Comparison of ENCODE assay signal across 11 mouse cellular contexts in genomic region chr7:24726808-24727207, GRCm38 (mm10). TPM values are rescaled to one million over a fixed set of nuclear protein-coding genes. Genes with fewer than 3 reads are reported as not detected.
DNase-seq lines count a peak whose midpoint lies in the region; TF ChIP-seq lines count a peak whose summit lies in the region.
"Not testable (repeated sequence)": the region's sequence is repeated elsewhere in the genome, so short reads cannot be mapped to it uniquely, and the experiment has no call there.
"Had no signal": no experiment of that assay in that cellular context is flagged by ENCODE, and none has a peak within 500 bp of the region (broad histone marks: within the 10 kb centered on the region; RNA-seq: fewer than 3 reads in every experiment).

Gene Gm4763 (minus strand): TSS chr7:24726908.

- H3K27ac ChIP-seq in bone marrow, adult 2 months (ENCODE audit: control insufficient read depth, insufficient read depth, low read depth, low read length, poor library complexity); heart, embryonic 10.5 days: not testable (repeated sequence)
- H3K27ac ChIP-seq in testis, adult 2 months (ENCODE audit: control insufficient read depth, insufficient read depth, low read depth, low read length) = peak within 1 kb of the TSS; percentile 87

- WGBS in bone marrow, adult 2 months = 85% methylated on average over 11 of the region's 11 CpGs
- 82% methylated on average over 11 of the region's 11 CpGs for WGBS in heart, embryonic 10.5 days

- not testable (repeated sequence) for H3K27me3 ChIP-seq in heart, embryonic 10.5 days (ENCODE audit: insufficient read depth, poor library complexity, severe bottlenecking); testis, adult 2 months (ENCODE audit: control insufficient read depth, insufficient read depth, low read length)

- not testable (repeated sequence) for H3K4me3 ChIP-seq in bone marrow, adult 2 months (replicated peaks; ENCODE audit: control insufficient read depth, low read depth, low read length); heart, embryonic 10.5 days
- H3K4me3 ChIP-seq in testis, adult 2 months (ENCODE audit: control insufficient read depth, low read depth, low read length) = peak within 1 kb of the TSS; percentile 78

- DNase-seq in heart, embryonic 10.5 days (ENCODE audit: low spot score) = peak; percentile 28

- TF ChIP-seq CTCF in bone marrow, adult 2 months (IDR thresholded peaks at IDR 0.05; ENCODE audit: control insufficient read depth, insufficient read depth, low read length); testis, adult 2 months (IDR thresholded peaks at IDR 0.05; ENCODE audit: control insufficient read depth, insufficient read depth, insufficient replicate concordance, low read depth, low read length): not testable (repeated sequence)

- not testable (repeated sequence) for H3K9me3 ChIP-seq in heart, embryonic 10.5 days

- TF ChIP-seq POLR2A in bone marrow, adult 2 months (IDR thresholded peaks at IDR 0.05; ENCODE audit: borderline replicate concordance, control insufficient read depth, low read depth, low read length); testis, adult 2 months (IDR thresholded peaks at IDR 0.05; ENCODE audit: control insufficient read depth, low read depth, low read length): not testable (repeated sequence)

- not testable (repeated sequence) for H3K36me3 ChIP-seq in heart, embryonic 10.5 days; testis, adult 2 months (ENCODE audit: control insufficient read depth, insufficient read depth, low read length)

- not testable (repeated sequence) for H3K4me1 ChIP-seq in bone marrow, adult 2 months (ENCODE audit: control insufficient read depth, insufficient read depth, low read length); heart, embryonic 10.5 days; testis, adult 2 months (ENCODE audit: control insufficient read depth, insufficient read depth, low read length)

RNA-seq across cellular contexts. Expression of gene Gm4763, which starts in this region (rescaled TPM):
- 35.1 and 41.6 TPM in 2 replicates for polyA plus RNA-seq in bone marrow, adult 2 months (2011; ENCODE audit: insufficient read depth, insufficient read length, low replicate concordance, missing spikeins)
- polyA plus RNA-seq in heart, embryonic 10.5 days (2016; fragmentation: Nextera tagmentation; extraction: Ambion mirVana) = not detected in 2 replicates
- 57.3 and 81.2 TPM in 2 replicates for polyA plus RNA-seq in testis, adult 2 months (2012; rRNA removed)
- polyA plus RNA-seq: activated CD4-positive, CD25-positive, alpha-beta regulatory T cell, adult 4 months; adrenal gland, adult 2 months; brain, embryonic 14.5 days; C2C12; CD4-positive, CD25-positive, alpha-beta regulatory T cell, adult 4 months; cerebellum, adult 2 months; G1E; Patski had no signal

Comparison
In these comparisons a context has a peak if more than half of its experiments do, and no peak if none do; other contexts are left out.
1. RNA of gene Gm4763 (polyA plus RNA-seq): 57.3 to 81.2 TPM in testis, adult 2 months and 35.1 to 41.6 TPM in bone marrow, adult 2 months; not detected in heart, embryonic 10.5 days; every median in the first group is over 10 times any median in the second.
2. Peak in DNase-seq in heart, embryonic 10.5 days; RNA of the gene not detected or under 1 TPM.